Mouse (Mus musculus) liver, embryonic 14.5 days (tissue): ENCODE measurements around the gene Urb2.

Experiments
- CTCF ChIP-seq: IDR thresholded peaks from 2 replicates; pipeline ENCODE4 v1.5.1; 2016; ENCODE audit warnings: antibody characterized with exemption, low read depth, control low read depth
- EP300 ChIP-seq: IDR thresholded peaks from 2 replicates; pipeline ENCODE4 v1.6.1; 2016; ENCODE audit warnings: antibody characterized with exemption, low read depth

DNA sequence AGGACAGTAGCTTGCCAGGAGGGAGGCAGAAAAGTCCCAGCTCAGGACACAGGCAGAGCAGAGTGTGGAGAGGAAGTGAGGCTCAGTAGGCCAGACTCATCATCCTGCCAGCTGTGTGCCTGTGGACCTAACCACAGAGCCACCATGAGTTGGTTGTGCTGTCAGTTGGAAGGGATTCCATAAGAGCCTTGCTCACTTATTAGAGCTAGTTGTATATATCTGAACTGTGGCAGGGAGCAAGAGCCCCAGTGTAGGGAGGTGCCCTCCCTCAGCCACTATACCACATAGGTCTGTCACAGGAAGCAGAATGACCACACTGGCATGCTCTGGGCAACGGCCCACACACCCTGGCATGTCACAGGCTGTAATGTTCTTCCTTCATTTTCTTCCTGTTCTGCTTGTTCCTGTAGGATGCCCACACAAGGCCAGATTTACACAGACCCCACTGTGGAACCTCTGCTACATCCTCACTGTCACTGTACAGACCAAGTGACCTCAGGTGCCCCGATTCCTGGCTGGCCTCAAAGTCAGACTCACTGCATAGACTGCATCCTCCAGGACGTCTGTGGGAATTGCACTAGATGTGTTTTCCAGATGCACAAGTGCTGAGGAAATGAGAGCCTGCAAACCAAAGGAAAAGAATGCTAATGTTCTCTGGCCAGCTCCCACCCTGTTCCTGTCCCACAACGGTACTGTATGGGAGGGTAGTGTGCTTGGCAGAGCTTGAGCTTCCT, 45.2 kb downstream of the Urb2 start:
- TF ChIP-seq CTCF, result no peak
- TF ChIP-seq EP300, result no peak
